Mouse (Mus musculus): ENCODE data around the gene Shpk. TPM values are rescaled to one million over a fixed set of nuclear protein-coding genes. Genes with fewer than 3 reads are reported as not detected.

The Shpk gene
- total RNA-seq, 2 experiments from 2014 or later, result 3.1 to 3.2 TPM

- TF ChIP-seq CTCF (conservative IDR thresholded peaks at IDR 0.05), result no peak
Measured at GRCm38 (mm10) chr11:73242777-73243176, 43.5 kb downstream of the Shpk start.

DNA sequence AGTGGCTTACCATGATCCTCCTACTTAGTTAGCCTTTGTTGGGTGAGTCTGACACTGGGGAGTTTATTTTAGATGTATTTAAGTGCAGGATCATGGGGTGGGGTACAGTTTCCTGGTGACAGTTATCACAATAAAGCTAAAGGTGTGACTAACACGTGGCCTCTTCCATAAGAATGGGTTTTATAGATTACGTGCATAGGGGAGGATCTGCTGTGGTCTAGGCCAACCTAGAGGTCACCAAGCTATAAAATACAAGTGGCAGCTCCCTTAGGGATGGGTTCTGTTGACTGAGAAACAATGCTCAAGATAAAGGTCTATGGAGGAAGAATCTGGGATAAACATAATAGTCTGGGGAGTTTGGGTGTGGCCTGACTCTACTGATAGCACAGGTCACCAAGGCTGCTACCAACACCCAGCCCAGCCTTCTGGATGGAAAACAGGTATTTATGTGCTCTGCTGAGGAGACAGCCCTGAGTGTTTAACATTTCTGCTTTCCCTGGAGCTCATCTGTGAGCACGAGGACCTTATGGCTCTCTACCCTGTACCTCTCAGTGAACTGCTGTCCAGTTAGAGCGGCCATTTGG is 58.2 kb downstream of the Shpk start:
- H3K4me3 ChIP-seq, result no peak overlapping the region
- no peak for DNase-seq (ENCODE audit: low spot score in 2 of 2)

More at GRCm38 (mm10) chr11:73242777-73243176, 43.5 kb downstream of the Shpk start:
- no peak for DNase-seq (ENCODE audit: low spot score in 2 of 2)
- Histone ChIP-seq H3K4me3 (no peak overlapping the region), H3K27ac (no peak overlapping the region)

DNA sequence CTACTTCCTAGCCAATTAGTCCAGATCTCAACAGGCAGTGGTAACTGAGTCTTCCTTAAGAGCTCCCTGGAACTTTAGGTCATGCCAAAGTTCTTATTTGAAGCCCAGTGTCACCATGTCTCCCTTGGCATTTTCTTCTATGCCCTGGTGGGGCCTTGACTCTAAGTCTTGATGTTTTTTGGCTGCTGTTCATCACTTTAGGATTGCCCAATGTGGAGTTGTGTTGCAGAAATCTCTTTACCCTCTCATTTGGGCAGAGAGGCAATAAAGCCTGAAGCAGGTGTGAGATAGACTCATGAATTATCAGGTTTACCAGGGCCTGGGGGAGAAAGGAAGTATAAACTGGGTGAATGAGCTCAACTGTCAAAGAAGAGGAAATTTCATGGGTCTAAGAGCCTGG is 59.4 kb downstream of the Shpk start:
- no peak for TF ChIP-seq CTCF (conservative IDR thresholded peaks at IDR 0.05)

More for the DNA sequence above, 58.2 kb downstream of the Shpk start:
- no peak overlapping the region for H3K27ac ChIP-seq
- TF ChIP-seq CTCF (conservative IDR thresholded peaks at IDR 0.05), result no peak

DNA sequence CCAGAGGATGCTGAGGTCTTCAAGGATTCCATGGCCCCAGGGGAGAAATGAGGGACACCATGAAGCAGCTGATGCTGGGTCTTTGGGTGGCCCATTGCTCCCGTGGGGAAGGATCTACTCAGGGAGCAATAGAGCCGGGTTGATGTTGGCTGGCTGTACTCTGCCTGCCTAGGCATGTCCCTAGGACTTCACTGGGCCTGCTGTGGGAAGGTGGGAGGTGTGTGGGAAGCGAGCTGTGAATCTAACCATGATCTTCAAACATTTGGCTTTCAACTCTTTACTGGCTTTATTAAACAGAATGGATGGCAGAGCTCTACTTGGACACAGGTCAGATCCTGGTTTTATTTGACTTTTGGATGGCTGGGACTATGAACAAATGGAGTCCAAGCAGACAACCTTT is 61.2 kb downstream of the Shpk start:
- Histone ChIP-seq H3K4me3 (no peak overlapping the region), H3K27ac (no peak overlapping the region)
- DNase-seq (ENCODE audit: low spot score in 2 of 2), result no peak
- no peak for TF ChIP-seq CTCF (conservative IDR thresholded peaks at IDR 0.05)

More for the DNA sequence above, 59.4 kb downstream of the Shpk start:
- DNase-seq (ENCODE audit: low spot score in 2 of 2), result no peak
- Histone ChIP-seq H3K27ac (no peak overlapping the region), H3K4me3 (no peak overlapping the region)

DNA sequence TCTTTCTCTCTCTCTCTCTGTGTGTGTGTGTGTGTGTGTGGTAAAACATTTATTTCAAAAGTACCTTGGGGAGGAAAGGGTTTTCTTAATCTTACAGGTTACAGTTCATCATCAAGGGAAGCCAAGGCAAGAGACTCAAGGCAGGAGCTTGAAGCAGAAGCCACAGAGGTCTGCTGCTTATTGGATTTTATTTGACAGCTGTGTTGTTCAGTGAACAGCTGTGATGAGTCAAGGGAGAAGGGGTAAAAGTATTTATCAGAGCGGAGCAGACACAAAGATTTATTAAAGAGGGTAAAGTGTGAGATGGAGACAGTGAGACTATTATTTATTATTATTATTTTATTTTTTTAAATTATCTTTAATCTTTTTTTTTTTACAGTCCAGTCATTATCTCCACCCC is 62.1 kb downstream of the Shpk start:
- no peak for TF ChIP-seq CTCF (conservative IDR thresholded peaks at IDR 0.05)
- Histone ChIP-seq H3K27ac (no peak overlapping the region), H3K4me3 (no peak overlapping the region)
- no peak for DNase-seq (ENCODE audit: low spot score in 2 of 2)

GRCm38 (mm10) chr11:73267267-73267666 is 68.0 kb downstream of the Shpk start, which contains the start of gene Trpv3:
Trpv3 (plus strand) TSS chr11:73267388.
- TF ChIP-seq CTCF (conservative IDR thresholded peaks at IDR 0.05), result no peak
- Histone ChIP-seq H3K4me3 (no peak within 1 kb of the TSS), H3K27ac (no peak within 1 kb of the TSS)
- no peak for DNase-seq (ENCODE audit: low spot score in 2 of 2)

Other genes with a start within 250 kb of the Shpk start
- gene Atp2a3, start 238.3 kb upstream of the Shpk start, total RNA-seq (2021), result 1 to 10 TPM; 5.4 to 6.2 TPM
- gene P2rx1, start 200.4 kb upstream of the Shpk start, total RNA-seq (2021), result under 1 TPM; 0.15 to 0.44 TPM
- 100 to 1,000 TPM; 173 to 177 TPM for gene Camkk1, start 180.5 kb upstream of the Shpk start, total RNA-seq (2021)
- gene Ncbp3, start 151.7 kb upstream of the Shpk start, total RNA-seq (2021), result 10 to 100 TPM; 10.6 to 11.8 TPM
- gene Itgae, start 108.9 kb upstream of the Shpk start, total RNA-seq (2021), result under 1 TPM; 0.15 to 0.20 TPM
- under 1 TPM; 0.33 to 0.44 TPM for gene Haspin, start 61.2 kb upstream of the Shpk start, total RNA-seq (2021)
- gene P2rx5, start 39.0 kb upstream of the Shpk start, total RNA-seq (2021), result 1 to 10 TPM; 2.0 to 3.1 TPM
- gene Emc6, start 22.4 kb upstream of the Shpk start, total RNA-seq (2021), result 10 to 100 TPM; 44.6 to 47.5 TPM
- gene Tax1bp3, start 22.4 kb upstream of the Shpk start, total RNA-seq (2021), result 1 to 10 TPM; 9.2 TPM
- gene Ctns, start 418 bp upstream of the Shpk start, total RNA-seq (2021), result 10 to 100 TPM; 20.1 to 23.2 TPM
- gene Trpv1, start 34.8 kb downstream of the Shpk start, total RNA-seq (2021), result not detected
- gene Trpv3, start 67.9 kb downstream of the Shpk start, total RNA-seq (2021), result under 1 TPM; 0.54 to 0.59 TPM
- 10 to 100 TPM; 10.8 to 12.6 TPM for gene Aspa, start 130.1 kb downstream of the Shpk start, total RNA-seq (2021)
- not detected for gene Gm49340, start 130.3 kb downstream of the Shpk start, total RNA-seq (2021)
- gene Spata22, start 130.3 kb downstream of the Shpk start, total RNA-seq (2021), result not detected
- not detected for gene Olfr20, start 151.3 kb downstream of the Shpk start, total RNA-seq (2021)
- gene Olfr376, start 171.8 kb downstream of the Shpk start, total RNA-seq (2021), result not detected
- gene Olfr1, start 200.2 kb downstream of the Shpk start, total RNA-seq (2021), result not detected
- gene Olfr378, start 229.0 kb downstream of the Shpk start, total RNA-seq (2021), result not detected